Mouse (Mus musculus): ENCODE results near the gene Sdk1.

Sdk1 gene

DNA sequence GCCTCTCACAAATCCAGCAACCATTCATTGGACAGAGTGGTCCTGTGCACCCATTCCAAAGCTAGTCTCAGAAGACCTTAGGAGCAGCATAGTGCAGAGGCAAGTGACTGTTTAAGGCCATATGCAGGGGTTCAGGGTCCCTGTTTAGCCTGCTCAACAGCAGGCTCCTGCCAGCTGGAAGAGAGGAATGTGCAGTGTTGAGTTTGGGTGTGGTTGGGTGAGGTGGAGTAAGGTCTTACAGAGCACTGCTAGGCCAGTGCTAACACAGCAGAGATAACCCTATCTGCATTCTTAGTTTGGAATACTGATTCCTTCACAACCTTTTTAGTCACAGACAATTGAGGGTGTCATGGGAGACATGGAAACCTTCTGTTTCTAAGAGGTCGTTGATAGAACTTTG lies 206.0 kb downstream of the Sdk1 start:
- in situ Hi-C loops (cut with MboI, MseI) = no loop called here

DNA sequence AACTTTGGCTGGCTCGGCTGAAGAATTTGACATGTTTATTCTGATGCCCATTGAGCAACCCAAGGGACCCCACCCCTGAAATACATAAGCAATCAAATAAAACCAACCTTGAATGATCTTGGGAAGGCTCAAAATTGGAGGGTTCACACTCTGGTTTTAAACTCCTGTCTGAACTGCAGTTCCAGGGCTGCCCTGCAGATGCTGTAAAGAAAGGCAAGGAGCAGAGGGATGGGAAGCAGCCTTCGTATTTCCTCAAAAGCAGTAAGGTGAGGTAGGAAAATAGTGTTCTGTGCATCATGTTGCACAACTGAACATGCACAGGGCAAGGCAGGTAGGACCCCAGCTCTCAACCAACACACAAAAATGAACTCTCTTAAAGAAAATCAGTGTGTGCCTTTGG lies 222.1 kb downstream of the Sdk1 start:
- in situ Hi-C loops (cut with MboI, MseI) = no loop called here

DNA sequence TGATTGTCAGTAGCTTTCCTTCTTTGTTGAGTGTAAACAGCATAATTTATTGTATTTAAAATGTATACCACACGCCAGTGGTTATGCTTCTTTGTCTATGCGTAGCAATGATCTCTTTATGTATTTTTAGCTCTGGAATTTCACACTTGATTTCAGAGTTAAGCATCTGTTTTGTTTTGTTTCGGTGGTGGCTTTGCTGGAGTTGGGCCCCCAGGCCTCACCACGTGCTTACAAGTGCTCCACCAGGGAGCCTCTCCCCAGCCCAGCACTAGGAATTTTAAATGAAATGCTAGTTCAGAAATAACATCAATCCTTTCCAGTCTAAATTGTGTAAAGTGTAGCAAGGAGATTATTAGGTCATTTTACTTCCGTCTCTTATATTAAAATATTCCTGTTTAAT lies 227.5 kb downstream of the Sdk1 start:
- in situ Hi-C loops (cut with MboI, MseI) = no loop called here

DNA sequence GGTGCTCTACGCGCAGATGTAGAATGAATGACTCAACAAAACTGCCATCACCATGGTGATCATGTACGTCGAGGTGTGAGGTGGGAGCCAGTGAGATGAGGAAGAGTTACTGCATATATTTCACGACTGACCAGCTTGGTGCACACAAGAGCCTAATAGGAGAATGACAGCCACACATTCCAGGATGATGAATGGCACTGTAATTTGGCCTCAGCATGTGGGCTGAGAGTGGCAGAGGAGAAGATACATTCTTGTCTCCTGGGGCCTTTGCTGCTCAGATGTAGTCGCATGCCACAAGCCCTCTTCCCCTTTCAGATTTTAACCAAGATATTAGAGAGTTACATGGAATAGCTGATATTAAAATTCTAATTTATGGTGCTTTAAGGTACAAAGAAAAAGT lies 264.0 kb downstream of the Sdk1 start:
- in situ Hi-C loops (cut with MboI, MseI) = no loop called here

DNA sequence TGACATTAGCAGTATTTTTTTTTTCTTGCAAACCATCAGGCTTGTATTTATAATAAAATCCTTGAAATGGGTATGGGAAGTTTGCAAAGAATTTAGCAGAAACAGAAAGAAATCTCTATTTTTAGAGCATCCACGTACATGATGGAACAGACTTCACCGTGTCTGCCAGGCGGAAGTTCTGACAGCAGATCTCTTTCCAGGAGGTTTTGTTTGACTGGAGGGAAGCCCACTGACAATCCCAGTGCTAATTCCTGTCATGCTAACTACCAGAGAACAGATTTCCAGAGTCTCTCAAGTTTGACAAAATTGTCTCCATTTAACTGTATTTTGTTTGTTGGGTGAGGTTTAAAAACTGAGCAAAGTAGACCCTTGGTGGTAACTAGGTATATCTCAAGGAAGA lies 265.1 kb downstream of the Sdk1 start:
- in situ Hi-C loops (cut with MboI, MseI) = no loop called here

DNA sequence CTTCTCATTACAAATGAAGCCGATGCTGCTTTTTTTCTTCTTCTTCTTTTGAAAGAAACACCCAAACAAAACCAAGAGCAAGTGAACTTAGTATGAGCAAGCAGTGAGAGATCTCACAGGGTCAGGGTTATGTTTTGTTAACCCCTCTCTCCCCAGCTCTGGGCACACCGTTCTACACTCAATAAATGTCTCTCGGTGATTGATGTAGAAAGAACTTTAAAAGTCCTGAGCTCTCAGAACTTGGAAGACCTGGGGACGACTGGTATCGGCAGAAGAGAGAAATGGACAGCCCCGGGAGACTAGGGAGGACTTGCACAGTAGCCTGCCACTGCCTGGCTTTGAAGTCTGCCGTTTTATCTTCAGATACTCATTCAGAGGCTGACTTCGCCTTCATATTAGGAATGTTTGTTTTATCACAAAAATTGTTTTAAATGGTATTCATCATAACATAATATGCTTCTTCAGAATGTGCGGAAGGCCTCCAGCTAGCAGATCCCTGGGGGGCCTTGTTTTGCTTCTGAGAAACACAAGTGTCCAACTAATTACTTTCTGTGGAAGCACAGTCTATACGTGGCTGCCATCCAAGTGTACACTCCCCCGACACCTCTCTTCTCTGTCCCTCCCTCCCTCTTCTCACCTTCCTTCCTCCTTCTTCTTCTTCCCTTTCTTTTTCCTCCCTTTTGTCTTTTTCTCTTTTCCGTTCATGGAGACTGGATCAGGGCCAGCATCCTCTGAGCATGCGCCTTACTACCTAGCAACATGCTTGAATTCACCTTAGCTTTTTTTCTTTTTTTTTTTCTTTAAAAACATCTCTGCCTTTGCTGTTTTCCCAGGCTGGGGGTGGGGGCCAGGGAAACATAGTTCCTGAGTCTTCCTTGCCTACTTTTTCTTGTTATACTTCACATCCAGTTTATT lies 283.8 kb downstream of the Sdk1 start:
- in situ Hi-C loops (cut with MboI, MseI) = no loop called here

DNA sequence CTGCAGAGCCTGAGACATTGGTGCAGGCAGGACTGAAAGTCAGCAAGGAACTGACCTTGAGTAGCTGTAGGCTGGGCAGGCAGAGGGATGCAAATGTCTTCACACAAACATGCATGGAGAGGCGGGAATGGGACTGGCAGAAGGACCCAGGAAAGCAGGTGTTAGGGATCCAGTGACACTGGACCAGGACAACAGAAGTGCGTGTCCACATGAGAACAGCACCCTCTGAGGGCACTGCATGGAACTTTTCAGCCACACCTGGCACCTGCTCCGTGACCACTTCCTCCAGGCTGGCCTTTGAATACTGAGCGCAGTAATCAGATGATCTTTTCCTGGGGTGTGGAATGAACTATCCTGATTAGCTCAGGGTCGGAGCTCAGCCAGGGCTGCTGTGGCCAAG lies 298.9 kb downstream of the Sdk1 start:
- in situ Hi-C loops (cut with MboI, MseI) = no loop called here

DNA sequence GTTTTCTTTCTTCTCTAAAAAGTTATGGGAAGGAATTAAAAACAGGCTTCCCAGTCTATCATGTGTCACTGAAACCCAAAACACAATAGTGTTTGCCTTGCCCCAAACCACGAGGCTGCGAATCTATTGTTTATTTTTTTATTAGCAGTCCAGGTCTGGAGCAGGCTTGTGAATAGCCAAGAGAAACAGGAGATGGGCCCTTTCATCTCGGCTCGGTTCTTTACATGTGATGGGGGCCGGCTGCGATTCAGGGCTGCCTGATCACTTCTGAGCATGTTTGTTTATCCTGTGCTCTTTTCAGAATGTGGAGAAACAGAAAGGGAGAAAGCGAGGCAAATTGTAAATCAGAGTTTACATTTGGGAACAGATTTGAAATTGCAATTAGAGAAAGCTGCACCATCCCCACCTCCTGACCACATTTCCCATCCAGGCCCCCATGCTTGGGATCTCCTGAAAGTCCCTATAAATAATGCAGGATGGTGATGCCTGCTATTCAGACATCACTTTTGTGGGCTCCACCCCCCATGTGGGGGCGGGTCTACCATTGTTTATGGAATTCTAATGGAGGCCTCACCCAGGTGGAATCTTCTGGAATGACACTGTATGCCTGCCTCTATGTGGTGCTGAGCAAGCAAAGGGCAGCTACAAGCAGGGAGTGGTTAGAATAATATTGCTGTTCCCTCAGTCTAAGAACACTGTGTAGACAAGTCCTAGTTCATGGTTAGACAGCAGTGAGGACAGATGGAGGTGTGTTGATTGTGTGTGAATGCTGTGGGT lies 301.8 kb downstream of the Sdk1 start:
- in situ Hi-C loops (cut with MboI, MseI) = no loop called here

DNA sequence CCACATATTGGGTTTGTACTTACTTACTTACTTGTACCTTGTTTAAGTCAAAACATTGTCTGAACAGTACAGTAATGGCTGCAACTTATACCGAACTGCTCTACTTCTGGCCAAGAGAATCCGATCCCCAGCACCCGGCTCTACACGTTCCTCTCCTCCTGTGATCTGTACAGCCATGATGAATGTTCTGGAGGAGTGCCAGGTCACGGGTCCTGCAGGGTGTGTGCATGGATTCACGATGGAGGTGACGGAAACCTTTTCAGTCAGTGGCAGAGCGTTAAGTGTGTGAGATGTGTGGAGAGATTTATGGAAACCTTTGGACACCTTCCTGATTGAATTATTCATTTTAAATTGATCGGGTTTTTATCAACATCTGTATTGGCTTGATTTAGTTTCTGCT lies 312.2 kb downstream of the Sdk1 start:
- in situ Hi-C loops (cut with MboI, MseI) = no loop called here

DNA sequence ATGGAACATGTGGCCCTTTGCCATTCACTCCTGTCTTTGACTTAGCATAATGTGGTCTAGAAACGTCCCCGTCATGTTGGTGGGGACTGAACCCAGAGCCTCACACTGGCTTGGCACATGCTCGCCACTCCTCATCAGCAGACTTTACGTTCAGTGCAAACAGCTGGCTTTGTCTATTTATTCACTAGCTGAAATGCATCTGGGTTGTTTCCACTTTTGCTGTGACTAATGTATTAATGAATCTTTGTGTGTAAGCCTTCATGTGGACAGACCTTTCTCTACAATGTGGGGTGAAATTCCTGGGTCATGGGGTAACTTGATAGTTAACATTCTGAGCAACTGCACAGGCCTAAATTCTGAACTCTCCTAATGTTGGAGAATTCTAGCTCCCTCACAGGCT lies 317.4 kb downstream of the Sdk1 start:
- in situ Hi-C loops (cut with MboI, MseI) = no loop called here

DNA sequence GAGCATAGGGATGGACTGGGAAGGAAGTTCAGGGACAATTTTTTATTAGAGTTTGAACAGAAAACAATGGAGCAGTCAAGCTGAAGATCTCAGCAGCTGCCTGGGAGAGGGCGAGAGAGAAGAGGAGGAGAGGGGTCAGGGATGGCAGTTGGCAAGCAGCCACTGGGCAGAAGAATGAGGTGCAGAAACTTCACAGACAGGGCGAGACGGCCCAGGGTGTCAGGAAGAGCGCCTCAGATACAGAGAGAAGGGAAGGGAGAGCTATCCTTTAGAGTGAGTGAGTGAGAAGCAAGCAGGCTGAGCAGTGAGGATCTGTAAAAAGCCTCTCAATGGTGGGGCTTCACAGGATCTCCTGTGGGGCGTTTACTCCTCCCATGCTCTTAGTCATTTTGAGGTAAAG lies 319.0 kb downstream of the Sdk1 start:
- in situ Hi-C loops (cut with MboI, MseI) = no loop called here

DNA sequence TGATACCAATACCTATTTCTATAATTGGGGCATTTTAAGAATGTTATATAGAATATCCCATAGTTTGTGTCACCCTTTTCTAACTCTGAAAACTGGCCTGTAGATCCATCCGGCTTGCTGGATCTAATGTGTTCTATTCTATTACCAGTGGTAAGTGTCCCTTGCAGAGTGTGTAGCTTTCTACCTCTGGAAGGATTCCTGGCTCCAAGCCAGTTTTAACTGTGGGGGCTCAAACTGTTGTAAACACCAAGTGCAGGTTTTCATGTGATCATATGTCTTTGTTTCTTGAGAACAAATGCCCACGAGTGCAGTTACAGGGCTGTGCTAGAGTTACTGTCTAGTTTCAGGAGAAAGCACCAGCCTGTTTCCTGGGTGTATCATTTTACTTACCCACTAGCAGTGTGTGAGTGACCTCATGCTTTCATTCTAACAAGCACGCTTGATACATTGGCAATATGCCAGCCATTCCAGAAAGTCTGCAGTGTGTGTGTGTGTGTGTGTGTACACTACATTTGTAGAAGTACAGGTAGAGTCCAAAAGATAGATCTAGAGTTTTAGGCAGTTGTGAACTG lies 320.8 kb downstream of the Sdk1 start:
- in situ Hi-C loops (cut with MboI, MseI) = no loop called here

DNA sequence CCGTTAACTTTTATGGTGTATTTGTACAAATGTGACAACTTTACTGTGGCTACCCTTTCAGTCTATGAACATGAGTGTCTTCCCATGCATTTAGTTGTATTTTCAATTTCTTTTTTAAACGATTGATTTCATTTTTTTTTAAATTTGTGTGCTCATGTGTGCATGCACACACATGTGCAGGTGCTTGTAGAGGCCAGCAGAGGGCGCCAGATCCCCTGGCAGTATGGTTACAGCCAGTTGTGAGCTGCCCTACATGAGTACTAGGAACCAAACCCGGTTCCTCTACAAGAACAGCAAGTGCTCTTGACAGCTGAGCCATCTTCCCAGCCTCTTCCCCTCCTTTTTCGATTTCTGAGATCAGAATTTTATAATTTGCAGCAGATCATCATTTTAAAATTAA lies 322.9 kb downstream of the Sdk1 start:
- in situ Hi-C loops (cut with MboI, MseI) = no loop called here

DNA sequence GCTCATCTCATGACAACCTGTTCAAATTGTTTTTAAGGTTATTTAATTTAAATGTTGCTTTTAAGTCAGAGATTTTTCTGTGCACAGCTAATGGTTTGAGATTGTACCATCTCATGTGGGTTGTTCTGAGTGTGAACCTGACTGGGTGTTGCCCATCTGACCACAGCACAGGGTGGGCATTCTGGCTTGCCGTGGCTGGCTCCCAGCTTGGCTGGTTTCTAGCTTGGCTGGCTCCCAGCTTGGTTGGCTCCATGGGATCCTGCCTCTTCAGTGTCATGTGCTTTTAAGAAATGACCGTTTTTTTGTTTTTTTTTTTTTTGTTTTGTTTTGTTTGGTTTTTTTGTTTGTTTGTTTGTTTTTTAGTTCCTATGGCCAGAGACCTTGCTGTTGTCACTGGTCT lies 326.8 kb downstream of the Sdk1 start:
- in situ Hi-C loops (cut with MboI, MseI) = no loop called here

DNA sequence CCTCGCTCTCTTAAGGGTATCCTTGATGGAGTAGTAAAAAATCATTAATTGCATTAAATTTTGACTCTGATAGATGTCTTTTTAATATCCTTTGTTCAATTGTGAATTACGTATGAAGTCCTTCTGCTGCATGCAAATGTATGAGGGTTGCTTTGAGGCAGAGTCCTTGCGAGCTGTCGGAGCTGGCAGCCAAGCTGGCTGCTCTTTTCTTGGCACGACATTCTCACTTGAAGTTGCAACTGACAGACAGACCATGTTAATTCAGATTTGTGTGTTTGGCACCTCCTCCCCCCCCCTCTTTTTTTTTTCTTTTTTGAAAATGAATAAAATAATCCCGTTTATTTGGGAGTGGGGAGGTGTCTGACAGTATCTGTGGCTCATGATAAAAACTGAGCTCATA lies 329.2 kb downstream of the Sdk1 start:
- in situ Hi-C loops (cut with MboI, MseI) = no loop called here

DNA sequence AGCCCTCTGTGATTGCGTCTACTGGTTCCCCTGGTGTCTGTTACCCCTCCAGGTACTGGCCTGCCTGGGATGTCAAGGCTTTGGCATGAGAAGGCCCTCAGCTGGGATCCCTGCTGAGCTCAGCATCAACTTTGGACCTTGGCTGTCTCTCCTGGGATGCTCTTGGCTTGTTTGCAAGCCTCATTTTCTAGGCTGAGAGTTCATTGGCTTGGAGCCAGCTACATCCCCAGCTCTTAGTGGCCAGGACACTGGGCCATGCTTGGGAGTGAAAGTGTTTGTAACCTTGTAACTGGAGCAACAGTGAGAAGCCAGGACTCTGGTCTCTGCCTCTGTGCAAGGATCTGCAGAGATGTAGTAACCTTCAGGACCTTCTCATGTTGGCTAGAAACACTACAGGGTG lies 333.0 kb downstream of the Sdk1 start:
- in situ Hi-C loops (cut with MboI, MseI) = no loop called here

DNA sequence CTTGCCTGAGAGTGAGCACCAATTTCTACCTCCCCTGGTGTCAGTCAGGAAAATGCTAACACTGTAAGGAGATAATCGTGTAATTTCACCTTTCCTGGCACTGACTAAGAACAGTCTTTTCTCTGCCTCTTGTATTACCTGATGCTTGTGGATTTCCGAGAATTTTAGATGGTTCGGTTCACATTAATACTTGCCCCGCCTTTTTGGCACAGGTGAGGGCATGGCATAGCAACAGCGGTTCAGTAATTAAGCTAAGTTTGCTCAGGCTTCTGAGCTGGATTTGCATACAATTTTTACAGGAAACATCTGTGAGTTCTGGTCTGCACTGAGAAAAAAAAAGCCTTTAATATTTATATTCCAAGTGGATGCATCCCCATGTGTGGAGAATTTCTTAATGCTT lies 350.0 kb downstream of the Sdk1 start:
- in situ Hi-C loops (cut with MboI, MseI) = no loop called here

DNA sequence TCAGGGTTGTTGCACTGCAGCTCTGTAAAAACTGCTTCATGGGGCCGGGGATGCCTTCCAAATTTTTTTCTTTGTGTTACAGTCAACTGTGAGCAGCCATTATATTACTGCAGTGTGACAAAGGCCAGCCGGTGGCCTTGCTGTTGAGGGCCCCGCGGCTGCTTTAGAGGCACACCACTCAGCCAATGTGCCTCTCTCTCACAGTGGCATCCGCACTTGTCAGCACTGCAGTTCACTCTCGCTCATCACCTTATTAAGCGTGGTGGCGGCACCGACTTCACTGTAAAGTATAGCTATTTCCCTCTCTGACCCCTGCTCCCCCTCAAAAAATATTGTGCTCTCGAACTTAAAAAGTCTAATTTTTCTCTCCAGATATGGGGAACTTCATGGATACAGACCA lies 371.4 kb downstream of the Sdk1 start:
- in situ Hi-C loops (cut with MboI, MseI) = no loop called here

DNA sequence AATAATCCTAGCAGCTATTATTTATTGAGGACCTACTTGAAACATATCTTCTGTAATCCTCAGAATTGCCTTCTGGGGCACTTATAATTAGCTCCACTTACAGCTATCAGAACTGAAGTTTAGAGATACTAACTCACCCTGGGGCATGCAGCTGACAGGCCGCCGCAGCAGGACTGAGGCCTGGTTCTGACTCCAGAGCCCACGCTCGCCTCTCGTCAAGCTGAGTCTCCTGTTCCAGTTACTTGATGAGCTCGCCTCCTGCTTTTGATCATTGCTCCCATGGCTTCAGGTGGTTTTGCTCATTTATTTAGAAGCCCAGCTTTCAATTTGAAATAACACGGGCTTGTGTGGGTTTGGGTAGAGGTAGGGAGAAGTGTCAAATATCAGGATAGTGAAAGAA lies 374.5 kb downstream of the Sdk1 start:
- in situ Hi-C loops (cut with MboI, MseI) = no loop called here

DNA sequence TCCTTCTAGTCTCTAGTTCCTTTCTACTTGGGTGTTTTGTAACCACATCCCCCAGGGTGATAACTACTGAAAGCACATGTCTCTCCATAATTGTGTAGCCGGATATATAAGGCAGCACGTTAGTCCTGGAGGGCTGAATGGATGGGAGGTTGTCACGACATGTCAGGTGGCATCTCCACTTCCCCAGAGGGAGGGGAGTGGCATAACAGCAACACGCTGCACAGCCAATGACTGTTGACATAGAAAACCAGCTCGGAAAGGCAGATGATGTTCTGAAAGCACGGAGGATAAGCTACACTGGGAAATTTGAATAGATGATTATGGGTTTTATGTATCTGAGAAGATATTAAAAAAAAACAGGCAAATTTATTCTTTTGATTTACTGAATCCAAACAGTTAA lies 376.4 kb downstream of the Sdk1 start:
- in situ Hi-C loops (cut with MboI, MseI) = no loop called here

DNA sequence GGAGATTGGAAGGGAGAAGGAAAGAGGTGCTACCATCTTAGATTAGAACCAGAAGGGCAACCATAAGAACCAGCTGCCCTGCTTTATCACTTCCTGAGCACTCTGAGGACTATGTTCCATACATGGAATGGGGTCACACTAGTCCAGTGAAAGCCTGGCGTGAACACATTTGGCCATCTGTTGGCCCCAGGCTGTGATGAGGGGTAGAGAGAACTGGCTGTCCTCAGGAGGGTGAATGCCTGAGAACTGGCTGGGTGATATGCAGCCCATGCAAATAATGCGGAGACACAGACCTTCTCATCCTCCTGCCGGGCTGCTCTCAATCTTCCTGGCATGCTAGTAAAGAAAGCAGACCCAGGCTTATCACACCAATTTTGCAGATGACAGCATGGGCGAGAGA lies 384.1 kb downstream of the Sdk1 start:
- in situ Hi-C loops (cut with MboI, MseI) = no loop called here

DNA sequence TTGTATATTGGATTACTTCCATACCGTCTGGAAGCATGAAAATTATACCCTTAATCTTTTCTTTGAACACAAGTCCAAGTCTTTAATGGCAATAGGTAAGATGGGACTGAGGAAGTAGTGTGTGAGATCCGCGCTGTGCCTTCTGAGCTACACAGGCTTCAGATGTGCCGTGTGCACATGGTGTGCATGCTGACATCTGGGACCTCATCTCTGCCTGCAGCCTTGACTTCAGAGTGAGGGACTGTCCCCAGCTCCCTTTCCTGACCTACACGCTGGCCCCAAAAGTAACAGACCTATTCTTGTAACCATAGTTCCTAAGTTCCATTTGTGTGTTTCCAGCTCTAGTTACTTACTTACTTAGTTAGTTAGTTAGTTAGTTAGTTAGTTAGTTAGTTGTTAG lies 390.4 kb downstream of the Sdk1 start:
- in situ Hi-C loops (cut with MboI, MseI) = no loop called here

DNA sequence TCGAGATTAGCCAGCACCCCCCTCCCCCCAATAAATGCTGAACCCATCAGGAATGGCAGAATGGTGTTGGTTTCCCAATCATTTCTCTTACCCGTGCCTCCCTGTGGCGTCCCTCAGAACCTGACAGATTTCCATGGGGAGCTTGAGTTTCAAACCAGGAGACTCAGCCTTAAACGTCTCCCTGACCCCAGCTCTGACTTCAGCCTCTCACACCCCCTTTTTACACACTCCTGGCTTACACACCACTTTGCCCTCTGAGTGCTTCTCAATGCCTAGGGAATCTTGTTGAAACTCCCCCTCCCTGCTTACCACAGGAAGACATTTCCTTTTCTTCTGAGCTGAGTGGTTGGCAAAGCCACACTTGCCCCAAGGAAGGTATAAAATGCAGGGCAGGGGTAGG lies 392.0 kb downstream of the Sdk1 start:
- in situ Hi-C loops (cut with MboI, MseI) = no loop called here

All from T-helper 1 cell (primary cell).